Mouse (Mus musculus) cerebellum, adult 2 months (tissue): Measurements from ENCODE around the gene Rpl23. TPM values are rescaled to one million over a fixed set of nuclear protein-coding genes. Genes with fewer than 3 reads are reported as not detected.

Source experiments
- DNase-seq, 2 experiments: peaks; one replicate each; pipeline ENCODE4 v3.0.0; 2021
- H3K27ac ChIP-seq: fragments of 200-500 bp; 2 replicates; pipeline ENCODE4 v1.5.1; 2012; ENCODE audit warnings: low read length, control low read depth, inconsistent platforms; ENCODE audit not compliant: insufficient read depth
- H3K27me3 ChIP-seq: fragments of 200-500 bp; 2 replicates; pipeline ENCODE4 v1.6.1; 2012; ENCODE audit warnings: inconsistent platforms, mild to moderate bottlenecking, low read length, moderate library complexity; ENCODE audit not compliant: control insufficient read depth, insufficient read depth
- H3K4me1 ChIP-seq: fragments of 200-500 bp; 2 replicates; pipeline ENCODE4 v1.6.1; 2011; ENCODE audit warnings: low read length; ENCODE audit not compliant: control insufficient read depth, insufficient read depth
- H3K4me3 ChIP-seq: fragments of 200-500 bp; replicated peaks from 2 replicates; pipeline ENCODE3; 2011; ENCODE audit warnings: mild to moderate bottlenecking, low read depth, low read length, control low read depth; ENCODE audit not compliant: insufficient read depth
- CTCF ChIP-seq: fragments of 200-500 bp; IDR thresholded peaks from 2 replicates; pipeline ENCODE4 v1.5.1; 2011; ENCODE audit warnings: low read depth, mild to moderate bottlenecking, control low read depth, low read length, moderate library complexity, borderline replicate concordance; ENCODE audit not compliant: insufficient read depth
- POLR2A ChIP-seq: fragments of 200-500 bp; IDR thresholded peaks from 2 replicates; pipeline ENCODE4 v1.6.1; 2011; ENCODE audit warnings: low read length, control low read depth, borderline replicate concordance; ENCODE audit not compliant: insufficient read depth
- WGBS: fragments of 180-500 bp; shearing (Covaris S2); methylation state at CpG from one replicate; pipeline ENCODE4 v1.1.7; 2018; 5-methylcytosine and 5-hydroxymethylcytosine counted together
- polyA plus RNA-seq: library from polyadenylated mRNA; depleted of rRNA; stranded (reverse); fragments of >200 nt; gene quantifications from 2 replicates; pipeline ENCODE4 v1.2.3, GENCODE M21; 2012

Gene Rpl23
- polyA plus RNA-seq, 1 experiment: 281 TPM

GRCm38 (mm10) chr11:97761638-97762037 lies 20.6 kb downstream of the Rpl23 start:
- peaks cover 8% of the 10 kb centered on the region; the same call in 1 of the 2 replicates for H3K4me1 ChIP-seq

GRCm38 (mm10) chr11:97758942-97759341 lies 23.3 kb downstream of the Rpl23 start:
- no peak for DNase-seq
- TF ChIP-seq CTCF (no peak), POLR2A (no peak)
- Histone ChIP-seq H3K27ac (no peak overlapping the region), H3K4me3 (no peak overlapping the region), H3K4me1 (no peaks in the 10 kb centered on the region), H3K27me3 (no peaks in the 10 kb centered on the region)
- WGBS: 80% methylated on average over 6 of the region's 6 CpGs

More at GRCm38 (mm10) chr11:97761638-97762037, 20.6 kb downstream of the Rpl23 start:
- TF ChIP-seq POLR2A (no peak), CTCF (no peak)
- Histone ChIP-seq H3K4me3 (no peak overlapping the region), H3K27me3 (no peaks in the 10 kb centered on the region), H3K27ac (no peak overlapping the region)
- no peak for DNase-seq

GRCm38 (mm10) chr11:97758125-97758524 lies 24.1 kb downstream of the Rpl23 start:
- TF ChIP-seq CTCF: no peak
- TF ChIP-seq POLR2A: no peak
- 91% methylated on average over 1 of the region's 1 CpGs for WGBS

GRCm38 (mm10) chr11:97753277-97753676 lies 29.0 kb downstream of the Rpl23 start:
- no peak for DNase-seq
- Histone ChIP-seq H3K27me3 (no peaks in the 10 kb centered on the region), H3K27ac (no peak overlapping the region), H3K4me1 (no peaks in the 10 kb centered on the region), H3K4me3 (no peak overlapping the region)
- WGBS: 88% methylated on average over 8 of the region's 8 CpGs
- TF ChIP-seq POLR2A (no peak), CTCF (no peak)

More at GRCm38 (mm10) chr11:97758125-97758524, 24.1 kb downstream of the Rpl23 start:
- no peak for DNase-seq
- H3K4me3 ChIP-seq: no peak overlapping the region
- no peaks in the 10 kb centered on the region for H3K27me3 ChIP-seq
- no peaks in the 10 kb centered on the region for H3K4me1 ChIP-seq
- H3K27ac ChIP-seq: no peak overlapping the region

- Histone ChIP-seq H3K4me1 (peaks cover 2% of the 10 kb centered on the region), H3K27ac (no peak overlapping the region), H3K27me3 (no peaks in the 10 kb centered on the region), H3K4me3 (no peak overlapping the region)
- TF ChIP-seq POLR2A (no peak), CTCF (no peak)
- DNase-seq: no peak
- WGBS: 59% methylated on average over 5 of the region's 5 CpGs
Measured at GRCm38 (mm10) chr11:97748496-97748895, 33.7 kb downstream of the Rpl23 start.

GRCm38 (mm10) chr11:97747773-97748172 lies 34.5 kb downstream of the Rpl23 start:
- DNase-seq: no peak
- TF ChIP-seq POLR2A (no peak), CTCF (no peak)

GRCm38 (mm10) chr11:97745331-97745721 lies 36.9 kb downstream of the Rpl23 start:
- no peak for DNase-seq
- Histone ChIP-seq H3K4me1 (peaks cover 16% of the 10 kb centered on the region), H3K4me3 (peak overlapping the region; percentile 100), H3K27ac (no peak overlapping the region), H3K27me3 (no peaks in the 10 kb centered on the region)
- WGBS: 4% methylated on average over 13 of the region's 13 CpGs
- TF ChIP-seq POLR2A (no peak), CTCF (no peak)

More at GRCm38 (mm10) chr11:97747773-97748172, 34.5 kb downstream of the Rpl23 start:
- WGBS: 72% methylated on average over 8 of the region's 8 CpGs
- Histone ChIP-seq H3K4me3 (no peak overlapping the region), H3K27ac (no peak overlapping the region), H3K27me3 (no peaks in the 10 kb centered on the region), H3K4me1 (peaks cover 8% of the 10 kb centered on the region)

GRCm38 (mm10) chr11:97744718-97745330 lies 37.4 kb downstream of the Rpl23 start:
- Histone ChIP-seq H3K27ac (peak overlapping the region; percentile 95), H3K27me3 (no peaks in the 10 kb centered on the region), H3K4me3 (peak overlapping the region; percentile 100), H3K4me1 (peaks cover 20% of the 10 kb centered on the region)
- peak; percentile 99 for DNase-seq
- no peak for TF ChIP-seq POLR2A
- no peak for TF ChIP-seq CTCF
- under 1% methylated on average over 35 of the region's 57 CpGs for WGBS
